Mouse (Mus musculus): ENCODE results near the gene Gtf2h5. TPM values are rescaled to one million over a fixed set of nuclear protein-coding genes. Genes with fewer than 3 reads are reported as not detected.

Gene Gtf2h5
- polyA plus RNA-seq, 1 experiment from 2014 or later: 106 TPM

DNA sequence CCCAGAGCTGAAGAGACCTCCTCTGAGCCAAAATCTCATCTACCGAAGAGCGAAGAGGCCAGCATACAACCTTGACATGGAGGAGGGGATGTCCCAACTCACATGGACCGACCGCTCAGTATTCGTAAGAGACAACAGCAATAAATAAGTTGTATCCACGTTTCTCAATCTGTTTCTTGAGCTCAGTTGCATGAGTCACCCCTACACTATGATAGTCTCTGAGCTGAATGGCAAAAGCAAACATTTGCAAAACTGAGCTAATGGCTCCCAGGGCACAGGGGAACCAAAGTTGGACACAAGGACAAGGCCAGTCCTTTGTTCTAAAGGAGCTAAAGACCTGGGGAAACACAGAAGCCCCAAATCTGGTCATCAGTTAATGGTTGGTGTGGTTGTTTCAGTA is 9.7 kb upstream of the Gtf2h5 start:
- H3K4me2 ChIP-seq: no peak overlapping the region
- WGBS (ENCODE audit: insufficient replicate concordance): 78% methylated on average over 6 of the region's 6 CpGs
- peaks cover 30% of the 10 kb centered on the region; the same call in 1 of the 2 replicates for H3K36me3 ChIP-seq
- DNase-seq (no peak), ATAC-seq (ENCODE audit: low read depth) (no peak)
- H3K27ac ChIP-seq: no peak overlapping the region
- H3K9ac ChIP-seq: no peak overlapping the region
- no peaks in the 10 kb centered on the region for H3K4me1 ChIP-seq (replicated peaks)
- H3K27me3 ChIP-seq: no peaks in the 10 kb centered on the region
- H3K4me3 ChIP-seq (replicated peaks): no peak overlapping the region
- no peaks in the 10 kb centered on the region for H3K9me3 ChIP-seq (replicated peaks)

DNA sequence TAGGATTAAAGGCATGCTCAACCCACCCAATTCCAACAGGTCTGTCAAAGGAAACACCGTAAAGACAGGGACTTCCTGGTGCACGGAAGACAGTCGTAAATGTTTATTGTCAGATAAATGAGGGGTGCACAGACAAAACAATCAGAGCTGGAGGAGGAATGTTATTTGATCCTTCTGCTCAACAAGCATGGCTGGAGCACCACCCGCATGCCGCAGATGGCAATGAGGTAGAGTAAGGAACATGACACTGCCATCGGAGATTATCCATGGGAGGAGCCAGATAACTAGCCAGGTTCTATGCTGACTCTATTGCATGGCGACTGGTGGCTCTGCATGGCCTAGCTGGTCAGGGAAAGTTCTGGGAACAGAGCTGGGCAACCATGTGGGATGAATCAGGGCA is 6.2 kb upstream of the Gtf2h5 start:
- ATAC-seq (ENCODE audit: low read depth): no peak
- H3K9me3 ChIP-seq (replicated peaks): no peaks in the 10 kb centered on the region

DNA sequence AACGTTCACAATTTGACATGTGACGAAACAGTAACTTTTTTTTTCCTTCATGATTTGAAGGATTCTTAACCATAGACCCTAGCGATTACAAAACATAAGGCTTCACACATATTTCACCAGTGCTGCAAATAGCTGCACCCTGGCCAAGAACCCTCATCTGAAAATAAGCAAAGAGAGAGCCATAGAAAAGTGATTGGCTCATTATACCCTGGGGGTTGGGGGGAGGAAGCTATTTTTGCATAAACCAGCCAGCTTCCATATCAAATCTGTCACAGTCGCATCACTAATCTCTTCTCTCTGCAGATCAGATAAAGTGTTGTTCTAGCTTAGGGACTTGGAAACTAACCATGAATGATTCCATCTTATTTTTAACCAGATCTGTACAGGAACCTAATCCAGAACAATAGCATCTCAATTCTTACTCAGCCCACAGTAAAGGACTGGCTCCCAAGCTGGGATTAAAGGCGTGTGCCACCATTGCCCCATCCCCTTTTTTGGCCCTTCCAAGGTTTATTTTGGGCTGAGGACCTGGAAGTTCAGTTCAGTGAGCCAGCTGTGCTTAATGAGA is 3.8 kb downstream of the Gtf2h5 start:
- DNase-seq (no peak), ATAC-seq (ENCODE audit: low read depth) (no peak)
- H3K4me3 ChIP-seq (replicated peaks): no peak overlapping the region
- WGBS (ENCODE audit: insufficient replicate concordance): 79% methylated on average over 5 of the region's 5 CpGs
- no peaks in the 10 kb centered on the region for H3K9me3 ChIP-seq (replicated peaks)
- no peak overlapping the region for H3K9ac ChIP-seq
- H3K4me2 ChIP-seq: no peak overlapping the region
- peaks cover 19% of the 10 kb centered on the region for H3K4me1 ChIP-seq (replicated peaks)
- H3K36me3 ChIP-seq: peaks cover 33% of the 10 kb centered on the region
- H3K27me3 ChIP-seq: no peaks in the 10 kb centered on the region
- no peak overlapping the region for H3K27ac ChIP-seq

More for the DNA sequence above, 6.2 kb upstream of the Gtf2h5 start:
- Histone ChIP-seq H3K36me3 (peaks cover 17% of the 10 kb centered on the region; the same call in 1 of the 2 replicates), H3K27ac (no peak overlapping the region), H3K4me2 (no peak overlapping the region), H3K27me3 (no peaks in the 10 kb centered on the region), H3K4me3 (replicated peaks) (no peak overlapping the region), H3K4me1 (replicated peaks) (peaks cover 5% of the 10 kb centered on the region), H3K9ac (no peak overlapping the region)
- no peak for DNase-seq
- 75% methylated on average over 7 of the region's 7 CpGs for WGBS (ENCODE audit: insufficient replicate concordance)

DNA sequence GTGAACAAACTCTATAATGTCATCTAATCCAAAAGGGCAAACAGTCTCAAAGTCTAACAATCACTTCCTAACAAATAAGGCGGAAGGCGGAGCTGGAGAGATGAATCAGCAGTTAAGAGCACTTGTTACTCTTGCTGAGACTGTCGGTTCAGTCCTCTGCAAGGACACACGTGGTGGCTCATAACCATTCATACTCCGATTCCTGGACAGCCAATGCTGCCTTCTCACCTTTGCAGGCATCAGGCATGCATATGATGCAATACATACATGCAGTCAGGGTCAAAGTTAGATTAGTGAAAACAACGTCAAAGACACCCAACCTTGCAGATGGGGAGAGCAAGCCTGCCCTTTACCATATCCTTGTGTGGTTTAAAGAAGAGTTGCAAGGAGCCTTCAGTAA is 12.0 kb downstream of the Gtf2h5 start:
- WGBS (ENCODE audit: insufficient replicate concordance): 71% methylated on average over 6 of the region's 6 CpGs
- Histone ChIP-seq H3K27ac (no peak overlapping the region), H3K9me3 (replicated peaks) (no peaks in the 10 kb centered on the region), H3K36me3 (peaks cover 13% of the 10 kb centered on the region), H3K4me3 (replicated peaks) (no peak overlapping the region), H3K27me3 (no peaks in the 10 kb centered on the region), H3K4me2 (no peak overlapping the region), H3K4me1 (replicated peaks) (no peaks in the 10 kb centered on the region; the same call in 1 of the 2 replicates), H3K9ac (no peak overlapping the region)
- DNase-seq: no peak
- no peak for ATAC-seq (ENCODE audit: low read depth)

DNA sequence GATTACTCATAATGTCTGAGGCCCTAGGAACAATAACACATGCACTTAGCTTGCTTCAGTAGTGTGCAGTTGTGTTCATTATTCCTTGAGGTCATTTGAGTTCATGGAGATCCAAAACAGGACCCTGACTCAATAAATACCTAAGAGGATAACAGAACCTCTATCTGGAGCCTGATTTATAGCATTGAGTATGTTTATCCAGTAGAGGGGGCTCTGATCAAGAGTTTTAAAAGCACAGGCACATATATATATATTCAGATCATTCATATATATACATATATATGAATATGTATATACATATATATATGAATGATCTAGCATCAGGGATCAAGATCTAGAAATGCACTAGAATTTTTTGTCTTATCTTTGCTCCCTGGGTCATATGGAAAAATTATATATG is 16.0 kb downstream of the Gtf2h5 start:
- Histone ChIP-seq H3K4me2 (no peak overlapping the region), H3K4me3 (replicated peaks) (no peak overlapping the region), H3K27me3 (no peaks in the 10 kb centered on the region), H3K4me1 (replicated peaks) (no peaks in the 10 kb centered on the region; the same call in 1 of the 2 replicates), H3K9ac (no peak overlapping the region), H3K36me3 (no peaks in the 10 kb centered on the region), H3K27ac (no peak overlapping the region), H3K9me3 (replicated peaks) (no peaks in the 10 kb centered on the region)
- DNase-seq: no peak
- ATAC-seq (ENCODE audit: low read depth): no peak

DNA sequence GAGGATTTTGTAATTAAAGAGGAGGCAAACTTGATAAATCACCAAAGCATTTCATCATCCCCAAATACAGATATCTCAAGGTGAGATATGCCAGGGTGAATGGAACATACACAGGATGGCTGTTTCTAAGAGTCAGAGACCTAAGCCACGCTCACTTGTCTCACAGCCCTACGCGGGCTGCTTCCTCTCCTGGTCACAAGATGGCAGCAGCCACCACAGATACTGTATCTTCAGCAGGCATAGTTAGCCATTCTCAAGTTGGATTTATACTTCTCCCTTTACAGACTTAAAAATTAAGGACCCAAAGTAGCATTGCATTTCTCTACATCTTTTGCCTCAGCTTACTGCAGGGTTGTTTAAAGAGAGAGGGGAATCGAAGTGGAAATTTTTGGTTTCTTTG is 18.3 kb downstream of the Gtf2h5 start:
- Histone ChIP-seq H3K4me2 (no peak overlapping the region), H3K27ac (no peak overlapping the region), H3K9ac (no peak overlapping the region), H3K36me3 (no peaks in the 10 kb centered on the region), H3K27me3 (no peaks in the 10 kb centered on the region), H3K9me3 (replicated peaks) (no peaks in the 10 kb centered on the region), H3K4me1 (replicated peaks) (no peaks in the 10 kb centered on the region), H3K4me3 (replicated peaks) (no peak overlapping the region)
- DNase-seq (peak; percentile 18), ATAC-seq (ENCODE audit: low read depth) (no peak)
- WGBS (ENCODE audit: insufficient replicate concordance): 36% methylated on average over 4 of the region's 4 CpGs

DNA sequence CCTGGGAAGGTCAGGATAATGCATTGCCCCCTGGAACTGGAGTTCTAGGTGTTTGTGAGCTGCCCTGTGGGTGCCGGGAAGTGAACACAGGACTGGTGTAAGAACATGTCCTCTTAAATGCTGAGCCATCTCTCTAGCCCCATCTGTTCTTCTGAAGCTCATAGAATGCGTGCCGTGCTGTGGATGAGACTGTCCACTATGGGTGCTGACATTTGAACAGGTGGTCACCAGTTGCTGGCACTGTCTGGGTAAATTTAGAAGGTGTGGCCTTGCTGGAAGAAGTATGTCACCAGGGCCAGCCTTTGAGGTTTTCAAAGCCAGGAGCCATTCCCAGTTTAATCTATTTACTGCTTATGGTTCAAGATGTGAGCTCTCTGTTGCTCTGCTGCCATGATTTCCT is 22.7 kb downstream of the Gtf2h5 start:
- H3K27ac ChIP-seq: no peak overlapping the region
- H3K4me3 ChIP-seq (replicated peaks): no peak overlapping the region
- no peak overlapping the region for H3K9ac ChIP-seq
- H3K4me2 ChIP-seq: no peak overlapping the region
- DNase-seq (no peak), ATAC-seq (ENCODE audit: low read depth) (no peak)
- peaks cover 20% of the 10 kb centered on the region for H3K27me3 ChIP-seq
- no peaks in the 10 kb centered on the region for H3K36me3 ChIP-seq
- WGBS (ENCODE audit: insufficient replicate concordance): 83% methylated on average over 3 of the region's 3 CpGs
- peaks cover 9% of the 10 kb centered on the region for H3K4me1 ChIP-seq (replicated peaks)
- no peaks in the 10 kb centered on the region for H3K9me3 ChIP-seq (replicated peaks)

DNA sequence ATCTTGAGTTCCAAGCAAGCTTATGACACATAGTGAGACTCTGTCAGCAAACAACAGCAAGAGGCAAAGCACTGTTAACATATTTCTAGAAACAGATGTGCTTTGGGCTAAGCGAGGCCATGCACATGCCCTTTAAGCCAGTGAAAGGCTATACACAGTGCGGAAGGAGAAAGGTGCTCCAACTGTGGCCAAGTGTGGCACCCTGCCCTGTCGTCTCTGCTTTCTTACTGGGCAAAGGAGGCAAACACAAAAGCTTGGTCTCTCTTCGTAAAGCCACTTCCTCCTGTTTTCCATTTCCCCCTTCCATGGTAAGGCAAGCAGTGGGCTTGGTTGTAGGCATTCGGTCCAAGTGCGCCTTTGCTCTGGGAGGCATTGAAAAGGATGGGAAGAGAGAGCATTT is 24.0 kb downstream of the Gtf2h5 start:
- Histone ChIP-seq H3K9ac (no peak overlapping the region), H3K4me1 (replicated peaks) (peaks cover 19% of the 10 kb centered on the region), H3K36me3 (no peaks in the 10 kb centered on the region), H3K9me3 (replicated peaks) (no peaks in the 10 kb centered on the region), H3K4me3 (replicated peaks) (no peak overlapping the region), H3K4me2 (no peak overlapping the region), H3K27ac (no peak overlapping the region), H3K27me3 (peaks cover 33% of the 10 kb centered on the region)
- DNase-seq (no peak), ATAC-seq (ENCODE audit: low read depth) (no peak)
- WGBS (ENCODE audit: insufficient replicate concordance): 55% methylated on average over 6 of the region's 6 CpGs

DNA sequence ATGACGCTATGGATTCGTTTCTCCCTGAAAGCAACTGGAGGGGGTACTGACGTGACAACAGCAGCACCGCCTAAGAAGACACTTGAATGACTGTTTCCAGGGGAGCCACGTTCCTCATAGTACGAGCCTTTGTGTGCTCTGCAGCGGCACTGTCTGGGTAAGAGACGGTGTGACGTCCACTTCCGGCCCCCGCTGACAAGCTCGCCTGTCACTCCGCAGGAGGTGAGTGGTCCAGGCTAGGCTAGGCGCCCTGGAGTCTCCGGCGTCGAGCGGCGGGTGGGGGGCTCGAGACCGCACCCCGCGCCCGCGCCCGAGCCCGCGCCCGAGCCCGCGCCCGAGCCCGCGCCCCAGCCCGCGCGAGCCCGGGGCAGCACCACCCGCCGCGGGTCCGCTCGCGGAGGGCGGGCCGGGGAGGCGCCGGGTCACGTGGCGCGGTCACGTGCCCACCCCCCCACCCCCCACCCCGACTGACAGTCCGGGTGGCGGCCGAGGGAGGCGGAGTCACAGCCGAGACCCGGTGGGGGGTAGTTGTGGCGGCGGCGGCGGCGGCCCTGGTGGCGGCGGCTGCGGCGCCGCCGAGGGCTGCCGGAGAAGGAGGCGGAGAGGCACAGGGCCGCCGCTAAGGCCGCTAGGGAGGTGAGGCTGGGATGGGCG is 26.9 kb downstream of the Gtf2h5 start, which contains the start of gene Tulp4:
TSS of gene Tulp4 (plus strand) at position 77 of the 654 bp plus-strand sequence.
- peak within 1 kb of the TSS; percentile 93 for H3K9ac ChIP-seq
- H3K4me3 ChIP-seq (replicated peaks): peak within 1 kb of the TSS; percentile 88
- WGBS (ENCODE audit: insufficient replicate concordance): under 1% methylated on average over 62 of the region's 76 CpGs
- ATAC-seq (ENCODE audit: low read depth): peak; percentile 94
- H3K9me3 ChIP-seq (replicated peaks): no peaks in the 10 kb centered on the region
- peak; percentile 78 for DNase-seq
- H3K36me3 ChIP-seq: no peaks in the 10 kb centered on the region
- peaks cover 19% of the 10 kb centered on the region for H3K4me1 ChIP-seq (replicated peaks)
- H3K27ac ChIP-seq: peak within 1 kb of the TSS; percentile 73
- peaks cover 33% of the 10 kb centered on the region for H3K27me3 ChIP-seq
- peak within 1 kb of the TSS; percentile 98 for H3K4me2 ChIP-seq

DNA sequence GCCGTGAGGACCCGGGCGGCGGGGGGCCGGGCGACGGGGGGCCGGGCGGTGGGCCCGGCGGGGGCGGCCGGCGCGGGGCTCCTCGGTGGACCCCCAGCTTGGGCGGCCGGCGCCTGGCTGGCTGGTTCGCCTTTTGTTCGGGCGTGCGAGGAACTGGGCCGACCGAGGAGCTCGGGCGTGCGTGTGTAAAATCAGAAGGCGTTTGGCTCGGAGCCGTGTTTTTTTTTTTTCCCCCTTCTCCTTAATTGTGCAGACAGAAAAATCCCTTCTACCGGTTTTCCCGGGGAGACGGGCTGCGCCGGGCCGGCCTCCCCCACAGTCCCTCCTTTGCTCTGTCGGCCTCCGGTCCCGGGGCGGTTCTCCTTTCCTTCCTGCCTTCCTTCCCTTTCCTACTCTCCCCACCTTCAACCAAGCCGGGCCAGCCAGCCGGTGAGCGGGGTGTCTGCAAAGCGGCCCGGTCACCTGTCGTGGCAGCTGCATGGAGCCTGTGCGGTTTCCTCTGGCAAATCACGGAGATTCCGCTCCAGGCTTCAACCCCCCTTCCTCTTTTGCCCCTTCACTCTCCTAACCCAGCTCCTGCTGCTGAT is 27.5 kb downstream of the Gtf2h5 start:
- ATAC-seq (ENCODE audit: low read depth) (no peak; the same call in 1 of the 2 replicates), DNase-seq (peak; percentile 26)
- under 1% methylated on average over 50 of the region's 50 CpGs for WGBS (ENCODE audit: insufficient replicate concordance)
- peak overlapping the region; percentile 88 for H3K4me3 ChIP-seq (replicated peaks)
- H3K9me3 ChIP-seq (replicated peaks): no peaks in the 10 kb centered on the region
- peaks cover 19% of the 10 kb centered on the region for H3K4me1 ChIP-seq (replicated peaks)
- H3K36me3 ChIP-seq: no peaks in the 10 kb centered on the region
- peaks cover 33% of the 10 kb centered on the region for H3K27me3 ChIP-seq
- peak overlapping the region; percentile 93 for H3K9ac ChIP-seq
- peak overlapping the region; percentile 98 for H3K4me2 ChIP-seq
- peak overlapping the region; percentile 73 for H3K27ac ChIP-seq

DNA sequence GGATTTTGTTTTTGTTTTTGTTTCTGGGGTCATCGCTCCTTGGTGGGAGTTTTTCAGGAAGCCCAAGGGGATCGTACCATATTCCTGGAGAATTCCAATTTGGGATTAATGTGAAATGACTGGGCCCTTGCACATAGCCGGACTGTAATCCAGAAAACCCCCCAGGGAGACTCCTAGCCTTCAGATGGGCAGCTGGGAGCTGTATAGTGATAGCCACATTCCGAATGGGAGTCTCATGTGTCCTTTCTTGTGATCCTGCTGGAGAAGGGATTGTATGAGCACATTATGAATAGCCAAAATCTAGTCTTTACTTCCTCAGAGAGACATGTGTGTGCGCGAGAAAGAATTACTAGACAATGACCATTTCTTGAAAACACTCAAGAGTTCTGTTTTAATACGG is 28.6 kb downstream of the Gtf2h5 start:
- no peak overlapping the region for H3K27ac ChIP-seq
- H3K9me3 ChIP-seq (replicated peaks): no peaks in the 10 kb centered on the region
- peak overlapping the region; percentile 98 for H3K4me2 ChIP-seq
- peaks cover 19% of the 10 kb centered on the region for H3K4me1 ChIP-seq (replicated peaks)
- ATAC-seq (ENCODE audit: low read depth) (no peak), DNase-seq (no peak)
- peaks cover 32% of the 10 kb centered on the region for H3K27me3 ChIP-seq
- H3K4me3 ChIP-seq (replicated peaks): peak overlapping the region; percentile 88
- 0 out of 2 replicates have a peak overlapping the region, but pooled peaks have one; percentile 93 for H3K9ac ChIP-seq
- H3K36me3 ChIP-seq: no peaks in the 10 kb centered on the region
- WGBS (ENCODE audit: insufficient replicate concordance): 79% methylated on average over 7 of the region's 7 CpGs
